Mouse (Mus musculus): ENCODE data around the gene Prkg2. TPM values are rescaled to one million over a fixed set of nuclear protein-coding genes. Genes with fewer than 3 reads are reported as not detected.
A peak's percentile ranks its signal among the peaks of the same experiment; 100 is the strongest.

The Prkg2 gene
- polyA plus RNA-seq, 1 experiment from 2014 or later, result 3.0 TPM

DNA sequence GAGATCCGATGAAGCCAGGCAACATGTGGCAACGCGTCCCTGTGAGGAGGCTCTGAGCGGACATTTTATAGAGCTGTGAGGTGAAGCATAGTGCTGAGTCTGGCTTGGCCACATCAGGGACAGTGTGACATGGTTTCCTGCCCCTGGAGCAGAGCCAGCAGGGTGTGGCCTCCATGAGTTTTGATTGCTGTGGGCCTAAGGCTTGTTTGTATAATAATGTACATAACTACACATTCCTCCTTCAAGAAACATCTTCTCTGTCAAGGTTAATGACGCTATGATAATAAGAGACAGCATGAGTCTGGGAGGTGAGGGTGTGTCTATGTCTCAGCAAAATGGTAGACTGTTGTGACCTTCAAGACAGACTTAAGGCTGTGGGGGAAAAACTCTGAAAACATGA, 118.4 kb downstream of the Prkg2 start:
- no peaks in the 10 kb centered on the region for H3K27me3 ChIP-seq (replicated peaks; ENCODE audit: control insufficient read depth, insufficient read depth, low read length)
- no peaks in the 10 kb centered on the region for H3K9me3 ChIP-seq (ENCODE audit: control insufficient read depth, low read length)
- no peak overlapping the region for H3K4me2 ChIP-seq (ENCODE audit: low read depth, low read length)
- ATAC-seq (ENCODE audit: low read depth) (no peak), DNase-seq (ENCODE audit: low spot score) (no peak)
- H3K27ac ChIP-seq (replicated peaks; ENCODE audit: low read depth, low read length), result no peak overlapping the region
- H3K4me1 ChIP-seq (ENCODE audit: control insufficient read depth, insufficient read depth, low read length), result no peaks in the 10 kb centered on the region
- H3K36me3 ChIP-seq (ENCODE audit: control insufficient read depth, insufficient read depth, low read length), result no peaks in the 10 kb centered on the region
- H3K9ac ChIP-seq (ENCODE audit: low read depth, low read length), result no peak overlapping the region
- H3K4me3 ChIP-seq (ENCODE audit: low read depth, low read length), result no peak overlapping the region
- 77% methylated on average over 5 of the region's 5 CpGs for WGBS

DNA sequence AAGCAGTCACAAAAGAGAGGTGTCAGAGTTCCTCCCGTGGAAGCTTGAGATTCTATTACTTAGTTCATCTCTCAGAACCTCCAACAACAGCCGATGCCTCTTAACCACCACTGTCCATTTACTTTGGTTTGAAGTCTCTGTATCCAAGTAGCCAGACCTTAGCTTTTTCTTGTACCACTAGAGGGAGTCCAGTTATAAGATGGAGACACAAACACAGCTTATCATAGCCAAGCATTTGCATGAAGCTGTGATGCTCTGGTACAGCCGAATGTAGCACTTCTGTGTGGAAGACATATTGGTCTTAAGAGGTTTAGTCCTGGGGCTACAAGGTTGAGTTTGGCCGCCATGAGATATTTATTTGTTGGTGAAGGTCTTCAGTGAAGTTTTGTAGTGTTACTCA, 134.8 kb downstream of the Prkg2 start:
- Histone ChIP-seq H3K27ac (replicated peaks; ENCODE audit: low read depth, low read length) (no peak overlapping the region), H3K4me3 (ENCODE audit: low read depth, low read length) (no peak overlapping the region), H3K27me3 (replicated peaks; ENCODE audit: control insufficient read depth, insufficient read depth, low read length) (no peaks in the 10 kb centered on the region), H3K36me3 (ENCODE audit: control insufficient read depth, insufficient read depth, low read length) (no peaks in the 10 kb centered on the region), H3K4me2 (ENCODE audit: low read depth, low read length) (no peak overlapping the region), H3K9ac (ENCODE audit: low read depth, low read length) (no peak overlapping the region), H3K4me1 (ENCODE audit: control insufficient read depth, insufficient read depth, low read length) (no peaks in the 10 kb centered on the region), H3K9me3 (ENCODE audit: control insufficient read depth, low read length) (peaks cover 9% of the 10 kb centered on the region; the same call in 1 of the 2 replicates)
- WGBS, result 64% methylated on average over 4 of the region's 4 CpGs
- peak; percentile 73 for DNase-seq (ENCODE audit: low spot score)
- ATAC-seq (ENCODE audit: low read depth), result no peak

GRCm38 (mm10) chr5:98900926-98901325, 136.2 kb downstream of the Prkg2 start:
- H3K4me2 ChIP-seq (ENCODE audit: low read depth, low read length), result no peak overlapping the region
- 72% methylated on average over 5 of the region's 5 CpGs for WGBS
- H3K27me3 ChIP-seq (replicated peaks; ENCODE audit: control insufficient read depth, insufficient read depth, low read length), result no peaks in the 10 kb centered on the region
- H3K4me1 ChIP-seq (ENCODE audit: control insufficient read depth, insufficient read depth, low read length), result no peaks in the 10 kb centered on the region
- H3K9ac ChIP-seq (ENCODE audit: low read depth, low read length), result no peak overlapping the region
- ATAC-seq (ENCODE audit: low read depth) (no peak), DNase-seq (ENCODE audit: low spot score) (no peak)
- no peak overlapping the region for H3K27ac ChIP-seq (replicated peaks; ENCODE audit: low read depth, low read length)
- H3K9me3 ChIP-seq (ENCODE audit: control insufficient read depth, low read length), result 0 out of 2 replicates have a peak, but pooled peaks cover 5% of the 10 kb centered on the region
- no peak overlapping the region for H3K4me3 ChIP-seq (ENCODE audit: low read depth, low read length)
- H3K36me3 ChIP-seq (ENCODE audit: control insufficient read depth, insufficient read depth, low read length), result no peaks in the 10 kb centered on the region

- H3K4me3 ChIP-seq (ENCODE audit: low read depth, low read length), result no peak overlapping the region
- H3K36me3 ChIP-seq (ENCODE audit: control insufficient read depth, insufficient read depth, low read length), result no peaks in the 10 kb centered on the region
- no peak overlapping the region for H3K9ac ChIP-seq (ENCODE audit: low read depth, low read length)
- no peaks in the 10 kb centered on the region for H3K27me3 ChIP-seq (replicated peaks; ENCODE audit: control insufficient read depth, insufficient read depth, low read length)
- no peak for DNase-seq (ENCODE audit: low spot score)
- ATAC-seq (ENCODE audit: low read depth), result no peak
- H3K4me1 ChIP-seq (ENCODE audit: control insufficient read depth, insufficient read depth, low read length), result no peaks in the 10 kb centered on the region
- no peak overlapping the region for H3K4me2 ChIP-seq (ENCODE audit: low read depth, low read length)
- no peak overlapping the region for H3K27ac ChIP-seq (replicated peaks; ENCODE audit: low read depth, low read length)
- H3K9me3 ChIP-seq (ENCODE audit: control insufficient read depth, low read length), result no peaks in the 10 kb centered on the region
These were observed 139.2 kb downstream of the Prkg2 start for GRCm38 (mm10) chr5:98897946-98898345.

- H3K27ac ChIP-seq (replicated peaks; ENCODE audit: low read depth, low read length), result no peak overlapping the region
- 70% methylated on average over 3 of the region's 3 CpGs for WGBS
- no peak overlapping the region for H3K4me2 ChIP-seq (ENCODE audit: low read depth, low read length)
- no peak overlapping the region for H3K4me3 ChIP-seq (ENCODE audit: low read depth, low read length)
- H3K4me1 ChIP-seq (ENCODE audit: control insufficient read depth, insufficient read depth, low read length), result no peaks in the 10 kb centered on the region
- DNase-seq (ENCODE audit: low spot score) (peak; percentile 55), ATAC-seq (ENCODE audit: low read depth) (no peak)
- no peak overlapping the region for H3K9ac ChIP-seq (ENCODE audit: low read depth, low read length)
- H3K36me3 ChIP-seq (ENCODE audit: control insufficient read depth, insufficient read depth, low read length), result no peaks in the 10 kb centered on the region
- no peaks in the 10 kb centered on the region for H3K9me3 ChIP-seq (ENCODE audit: control insufficient read depth, low read length)
- H3K27me3 ChIP-seq (replicated peaks; ENCODE audit: control insufficient read depth, insufficient read depth, low read length), result no peaks in the 10 kb centered on the region
These were observed 142.9 kb downstream of the Prkg2 start for GRCm38 (mm10) chr5:98894281-98894680.

GRCm38 (mm10) chr5:98890544-98891050, 146.6 kb downstream of the Prkg2 start:
- WGBS, result 70% methylated on average over 2 of the region's 2 CpGs
- H3K4me2 ChIP-seq (ENCODE audit: low read depth, low read length), result no peak overlapping the region
- ATAC-seq (ENCODE audit: low read depth) (no peak), DNase-seq (ENCODE audit: low spot score) (no peak)
- no peak overlapping the region for H3K27ac ChIP-seq (replicated peaks; ENCODE audit: low read depth, low read length)
- H3K27me3 ChIP-seq (replicated peaks; ENCODE audit: control insufficient read depth, insufficient read depth, low read length), result no peaks in the 10 kb centered on the region
- H3K4me3 ChIP-seq (ENCODE audit: low read depth, low read length), result no peak overlapping the region
- H3K9me3 ChIP-seq (ENCODE audit: control insufficient read depth, low read length), result no peaks in the 10 kb centered on the region
- H3K36me3 ChIP-seq (ENCODE audit: control insufficient read depth, insufficient read depth, low read length), result no peaks in the 10 kb centered on the region
- no peak overlapping the region for H3K9ac ChIP-seq (ENCODE audit: low read depth, low read length)
- H3K4me1 ChIP-seq (ENCODE audit: control insufficient read depth, insufficient read depth, low read length), result no peaks in the 10 kb centered on the region

- Histone ChIP-seq H3K9ac (ENCODE audit: low read depth, low read length) (no peak overlapping the region), H3K9me3 (ENCODE audit: control insufficient read depth, low read length) (no peaks in the 10 kb centered on the region), H3K27ac (replicated peaks; ENCODE audit: low read depth, low read length) (no peak overlapping the region), H3K4me2 (ENCODE audit: low read depth, low read length) (no peak overlapping the region), H3K36me3 (ENCODE audit: control insufficient read depth, insufficient read depth, low read length) (no peaks in the 10 kb centered on the region), H3K4me1 (ENCODE audit: control insufficient read depth, insufficient read depth, low read length) (no peaks in the 10 kb centered on the region; the same call in 1 of the 2 replicates), H3K4me3 (ENCODE audit: low read depth, low read length) (no peak overlapping the region), H3K27me3 (replicated peaks; ENCODE audit: control insufficient read depth, insufficient read depth, low read length) (no peaks in the 10 kb centered on the region; the same call in 1 of the 2 replicates)
- 50% methylated on average over 3 of the region's 3 CpGs for WGBS
- DNase-seq (ENCODE audit: low spot score), result no peak
- no peak for ATAC-seq (ENCODE audit: low read depth)
These were observed 155.1 kb downstream of the Prkg2 start for GRCm38 (mm10) chr5:98882096-98882495.

Other genes starting within 250 kb of the Prkg2 start
- gene Bmp3, start 182.9 kb downstream of the Prkg2 start, polyA plus RNA-seq (2014; fragmentation: Nextera tagmentation; extraction: Ambion mirVana), result 8.8 and 10.3 TPM in 2 replicates

Measured in embryonic facial prominence, embryonic 14.5 days (tissue).